Mouse (Mus musculus): ENCODE data around the gene Tnrc6b. TPM values are rescaled to one million over a fixed set of nuclear protein-coding genes. Genes with fewer than 3 reads are reported as not detected.

Gene Tnrc6b
- total and polyA plus RNA-seq, 3 experiments, result 7.8 to 13.9 (median 8.0) TPM

DNA sequence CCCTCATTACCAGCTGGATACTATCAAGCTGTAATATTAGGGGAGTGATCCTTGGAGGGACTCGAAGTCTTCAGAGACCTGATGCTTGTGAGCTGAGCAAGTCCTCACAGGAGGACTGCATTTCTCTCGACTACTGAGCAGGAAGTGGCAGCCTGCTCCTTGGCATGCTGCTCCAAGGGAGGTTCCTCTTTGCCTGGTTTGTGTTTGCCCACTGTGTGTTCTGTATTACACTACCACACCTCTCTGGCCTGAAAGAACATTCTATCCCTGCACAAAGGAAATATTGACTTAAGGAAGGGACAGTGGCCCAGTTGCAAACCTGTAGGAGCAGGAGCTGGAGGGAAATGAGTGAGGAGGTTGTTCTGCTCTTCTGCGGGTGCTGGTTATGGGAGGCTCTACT lies 278.6 kb downstream of the Tnrc6b start:
- DNase-seq (ENCODE audit: low read depth, low spot score), result peak; percentile 57
- peaks cover 0 to 25% of the 10 kb centered on the region in 2 experiments; a peak in 2 of 4 replicates for H3K36me3 ChIP-seq (ENCODE audit: control insufficient read depth in 1 of 2, insufficient read depth in 2 of 2, low read length in 2 of 2)
- no peaks in the 10 kb centered on the region for H3K9me3 ChIP-seq (replicated peaks; ENCODE audit: insufficient read depth, low read length)
- no peaks in the 10 kb centered on the region; the same call in none of the 2 replicates for H3K79me2 ChIP-seq (ENCODE audit: control insufficient read depth, insufficient read depth, low read length, poor library complexity)
- peaks cover 15 to 18% of the 10 kb centered on the region in 2 experiments for H3K4me1 ChIP-seq (ENCODE audit: control insufficient read depth in 1 of 2, insufficient read depth in 2 of 2, low read length in 2 of 2)
- no peak overlapping the region for H3K27ac ChIP-seq (ENCODE audit: control insufficient read depth, low read depth, low read length)
- H3K4me3 ChIP-seq (ENCODE audit: control insufficient read depth in 1 of 2, insufficient read depth in 1 of 2, low read depth in 2 of 2, low read length in 2 of 2), result no peak overlapping the region
- no peak for TF ChIP-seq TCF12 (IDR thresholded peaks at IDR 0.05; ENCODE audit: low read depth, low read length)
- peak; percentile 51; the same call in 1 of the 2 replicates for TF ChIP-seq ELF1 (IDR thresholded peaks at IDR 0.05; ENCODE audit: low read depth, low read length)
- no peak overlapping the region for H3K9ac ChIP-seq (ENCODE audit: control insufficient read depth, low read depth, low read length, poor library complexity, severe bottlenecking)
- no peaks in the 10 kb centered on the region for H3K27me3 ChIP-seq (ENCODE audit: control insufficient read depth in 1 of 2, insufficient read depth in 2 of 2, low read length in 2 of 2)

Other genes with a start within 250 kb of the Tnrc6b start
- gene Enthd1, start 146.2 kb upstream of the Tnrc6b start, total RNA-seq (2012; rRNA removed), result not detected in 2 replicates
- not detected for gene Enthd1, start 146.2 kb upstream of the Tnrc6b start, polyA plus RNA-seq (2012; ENCODE audit: insufficient read depth in 1 of 2, insufficient read length in 2 of 2, low read depth in 1 of 2, low replicate concordance in 2 of 2, missing spikeins in 1 of 2)
- 0.20 and 0.62 TPM in 2 replicates for gene Grap2, start 138.7 kb upstream of the Tnrc6b start, total RNA-seq (2012; rRNA removed)
- 1 to 10 TPM in 1 of 2 experiments, not detected in 1; 5.1 TPM for gene Grap2, start 138.7 kb upstream of the Tnrc6b start, polyA plus RNA-seq (2012; ENCODE audit: insufficient read depth in 1 of 2, insufficient read length in 2 of 2, low read depth in 1 of 2, low replicate concordance in 2 of 2, missing spikeins in 1 of 2)
- gene Fam83f, start 39.5 kb upstream of the Tnrc6b start, total RNA-seq (2012; rRNA removed), result not detected in 2 replicates
- not detected for gene Fam83f, start 39.5 kb upstream of the Tnrc6b start, polyA plus RNA-seq (2012; ENCODE audit: insufficient read depth in 1 of 2, insufficient read length in 2 of 2, low read depth in 1 of 2, low replicate concordance in 2 of 2, missing spikeins in 1 of 2)
- 290 and 320 TPM in 2 replicates for gene Adsl, start 237.2 kb downstream of the Tnrc6b start, total RNA-seq (2012; rRNA removed)
- 100 to 1,000 TPM; 304 to 365 TPM for gene Adsl, start 237.2 kb downstream of the Tnrc6b start, polyA plus RNA-seq (2012; ENCODE audit: insufficient read depth in 1 of 2, insufficient read length in 2 of 2, low read depth in 1 of 2, low replicate concordance in 2 of 2, missing spikeins in 1 of 2)

All from MEL (cell line).